Mouse (Mus musculus): ENCODE data around the gene Clrn2. TPM values are rescaled to one million over a fixed set of nuclear protein-coding genes. Genes with fewer than 3 reads are reported as not detected.
A peak's percentile ranks its signal among the peaks of the same experiment; 100 is the strongest.

The Clrn2 gene
- polyA plus RNA-seq, 1 experiment from 2014 or later = not detected

GRCm38 (mm10) chr5:45435967-45436950 is 17.3 kb upstream of the Clrn2 start:
- ATAC-seq (ENCODE audit: low FRiP score) = no peak
- H3K9ac ChIP-seq (replicated peaks) = no peak overlapping the region
- WGBS = 93% methylated on average over 14 of the region's 14 CpGs
- no peak overlapping the region for H3K4me2 ChIP-seq
- no peaks in the 10 kb centered on the region for H3K4me1 ChIP-seq
- no peak overlapping the region for H3K27ac ChIP-seq (replicated peaks)
- no peaks in the 10 kb centered on the region for H3K27me3 ChIP-seq (replicated peaks)
- no peak overlapping the region for H3K4me3 ChIP-seq (replicated peaks)
- H3K36me3 ChIP-seq = peaks cover 11% of the 10 kb centered on the region; the same call in 1 of the 2 replicates
- no peaks in the 10 kb centered on the region for H3K9me3 ChIP-seq (replicated peaks)

GRCm38 (mm10) chr5:45437826-45438225 is 15.7 kb upstream of the Clrn2 start:
- H3K36me3 ChIP-seq = peaks cover 15% of the 10 kb centered on the region; the same call in 1 of the 2 replicates
- H3K9ac ChIP-seq (replicated peaks) = no peak overlapping the region
- no peak overlapping the region for H3K27ac ChIP-seq (replicated peaks)
- H3K9me3 ChIP-seq (replicated peaks) = no peaks in the 10 kb centered on the region
- H3K27me3 ChIP-seq (replicated peaks) = no peaks in the 10 kb centered on the region
- no peak for ATAC-seq (ENCODE audit: low FRiP score)
- H3K4me2 ChIP-seq = no peak overlapping the region
- H3K4me3 ChIP-seq (replicated peaks) = no peak overlapping the region
- 73% methylated on average over 4 of the region's 4 CpGs for WGBS
- H3K4me1 ChIP-seq = no peaks in the 10 kb centered on the region

DNA sequence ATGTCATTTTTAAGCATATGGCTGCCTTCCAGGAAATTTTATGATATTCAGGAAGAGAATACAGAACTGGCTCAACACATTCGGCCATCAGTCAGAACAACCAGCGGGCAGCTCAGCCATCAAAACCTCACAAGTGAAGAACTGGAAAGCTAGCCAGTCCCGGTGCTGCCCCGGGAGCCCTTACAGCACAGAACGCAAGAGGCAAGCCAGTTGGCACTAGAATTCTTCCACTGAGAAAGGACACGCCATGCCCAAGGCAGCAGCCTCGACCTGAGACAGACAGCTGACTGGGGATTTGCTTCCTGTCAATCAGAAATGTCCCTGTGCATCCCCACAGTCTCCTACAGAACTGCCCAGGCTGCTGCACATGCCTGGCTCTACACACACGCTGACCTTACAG is 15.2 kb upstream of the Clrn2 start:
- WGBS = 90% methylated on average over 8 of the region's 8 CpGs
- Histone ChIP-seq H3K4me1 (no peaks in the 10 kb centered on the region), H3K9me3 (replicated peaks) (no peaks in the 10 kb centered on the region), H3K4me3 (replicated peaks) (no peak overlapping the region), H3K9ac (replicated peaks) (no peak overlapping the region), H3K27me3 (replicated peaks) (no peaks in the 10 kb centered on the region), H3K36me3 (peaks cover 18% of the 10 kb centered on the region), H3K27ac (replicated peaks) (no peak overlapping the region), H3K4me2 (no peak overlapping the region)
- no peak for ATAC-seq (ENCODE audit: low FRiP score)

DNA sequence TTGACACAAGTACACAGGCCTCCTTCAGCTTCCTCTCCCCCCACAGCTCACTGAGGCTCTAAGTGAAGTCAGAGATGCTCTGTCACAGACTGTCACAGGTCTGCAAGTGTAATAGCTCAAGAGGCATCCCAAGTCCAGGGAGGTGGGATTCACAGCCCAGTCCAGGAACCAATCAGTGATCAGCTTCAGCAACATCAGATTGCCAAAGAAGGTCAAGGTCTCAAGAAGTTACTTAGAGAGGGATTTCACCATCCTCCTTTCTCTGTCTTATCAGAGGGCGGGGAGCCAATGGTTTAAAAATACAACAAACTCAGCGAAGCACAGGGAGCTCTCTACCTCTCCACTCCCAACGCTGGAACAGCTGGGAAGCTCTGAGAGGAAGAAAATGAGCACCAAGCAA is 12.4 kb upstream of the Clrn2 start:
- H3K36me3 ChIP-seq = peaks cover 10% of the 10 kb centered on the region
- H3K4me1 ChIP-seq = no peaks in the 10 kb centered on the region
- no peak for ATAC-seq (ENCODE audit: low FRiP score)
- H3K9ac ChIP-seq (replicated peaks) = no peak overlapping the region
- WGBS = 98% methylated on average over 3 of the region's 3 CpGs
- no peaks in the 10 kb centered on the region for H3K27me3 ChIP-seq (replicated peaks)
- H3K9me3 ChIP-seq (replicated peaks) = no peaks in the 10 kb centered on the region
- H3K4me2 ChIP-seq = no peak overlapping the region
- no peak overlapping the region for H3K27ac ChIP-seq (replicated peaks)
- H3K4me3 ChIP-seq (replicated peaks) = no peak overlapping the region

DNA sequence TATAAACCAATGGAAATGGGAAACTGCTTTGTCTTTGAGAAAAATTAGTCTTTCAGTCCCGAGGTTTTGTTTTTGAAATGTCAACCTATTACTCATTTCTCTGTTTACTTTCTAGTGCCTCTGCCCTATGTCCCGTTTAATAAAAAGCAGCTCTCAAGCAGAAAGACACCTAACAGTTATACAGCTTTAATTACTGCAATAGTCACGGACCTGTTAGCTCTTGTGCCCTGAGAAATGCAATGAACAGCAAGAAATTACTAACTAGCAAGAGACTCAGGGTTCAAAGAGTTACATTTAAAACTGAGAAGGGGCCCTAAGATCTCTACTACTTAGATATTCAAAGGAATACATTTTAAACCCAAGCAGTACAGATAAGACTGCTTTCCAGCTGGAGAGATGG is 11.8 kb upstream of the Clrn2 start:
- Histone ChIP-seq H3K4me1 (no peaks in the 10 kb centered on the region), H3K36me3 (peaks cover 10% of the 10 kb centered on the region), H3K4me2 (no peak overlapping the region), H3K27me3 (replicated peaks) (no peaks in the 10 kb centered on the region), H3K27ac (replicated peaks) (no peak overlapping the region), H3K9me3 (replicated peaks) (no peaks in the 10 kb centered on the region), H3K4me3 (replicated peaks) (no peak overlapping the region), H3K9ac (replicated peaks) (no peak overlapping the region)
- 77% methylated on average over 3 of the region's 3 CpGs for WGBS
- no peak for ATAC-seq (ENCODE audit: low FRiP score)

GRCm38 (mm10) chr5:45444130-45444832 is 9.3 kb upstream of the Clrn2 start:
- H3K4me1 ChIP-seq = peaks cover 13% of the 10 kb centered on the region
- H3K9ac ChIP-seq (replicated peaks) = no peak overlapping the region
- H3K4me2 ChIP-seq = no peak overlapping the region
- H3K27ac ChIP-seq (replicated peaks) = no peak overlapping the region
- no peak overlapping the region for H3K4me3 ChIP-seq (replicated peaks)
- ATAC-seq (ENCODE audit: low FRiP score) = no peak
- 84% methylated on average over 8 of the region's 8 CpGs for WGBS
- peaks cover 9% of the 10 kb centered on the region for H3K36me3 ChIP-seq
- H3K9me3 ChIP-seq (replicated peaks) = no peaks in the 10 kb centered on the region
- H3K27me3 ChIP-seq (replicated peaks) = no peaks in the 10 kb centered on the region

DNA sequence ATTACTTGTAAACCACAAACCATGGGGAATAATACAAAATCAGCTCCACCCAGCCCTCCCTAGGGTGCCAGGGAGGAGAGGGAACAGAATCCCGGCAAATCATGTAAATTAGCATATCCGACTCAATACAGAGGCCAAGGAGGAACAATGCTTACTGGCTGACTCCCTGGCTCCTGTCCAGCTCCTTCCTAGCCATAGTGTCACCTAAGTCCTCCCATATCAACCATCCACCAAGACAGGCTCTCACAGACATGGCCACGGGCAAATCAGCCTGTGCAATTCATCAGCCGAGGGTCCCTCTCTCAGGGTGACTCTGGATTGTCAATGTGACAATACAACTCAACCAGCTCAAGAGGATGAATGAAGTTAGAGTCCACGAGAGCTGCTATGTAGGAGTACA is 4.9 kb upstream of the Clrn2 start:
- no peak for ATAC-seq (ENCODE audit: low FRiP score)
- Histone ChIP-seq H3K27ac (replicated peaks) (no peak overlapping the region), H3K27me3 (replicated peaks) (no peaks in the 10 kb centered on the region), H3K4me2 (peak overlapping the region; percentile 96), H3K9ac (replicated peaks) (peak overlapping the region; percentile 63; the same call in 1 of the 2 replicates), H3K36me3 (no peaks in the 10 kb centered on the region), H3K9me3 (replicated peaks) (no peaks in the 10 kb centered on the region), H3K4me1 (peaks cover 20% of the 10 kb centered on the region), H3K4me3 (replicated peaks) (peak overlapping the region; percentile 77)
- 22% methylated on average over 5 of the region's 5 CpGs for WGBS

- no peak for ATAC-seq (ENCODE audit: low FRiP score)
- H3K9me3 ChIP-seq (replicated peaks) = no peaks in the 10 kb centered on the region
- H3K4me3 ChIP-seq (replicated peaks) = peak overlapping the region; percentile 77
- peak overlapping the region; percentile 63 for H3K9ac ChIP-seq (replicated peaks)
- WGBS = 1% methylated on average over 8 of the region's 8 CpGs
- H3K27ac ChIP-seq (replicated peaks) = no peak overlapping the region
- H3K4me2 ChIP-seq = peak overlapping the region; percentile 96
- no peaks in the 10 kb centered on the region for H3K27me3 ChIP-seq (replicated peaks)
- peaks cover 20% of the 10 kb centered on the region for H3K4me1 ChIP-seq
- no peaks in the 10 kb centered on the region for H3K36me3 ChIP-seq
These were observed 4.3 kb upstream of the Clrn2 start for GRCm38 (mm10) chr5:45449206-45449605.

- peak; percentile 99 for ATAC-seq (ENCODE audit: low FRiP score)
- WGBS = under 1% methylated on average over 70 of the region's 70 CpGs
- no peaks in the 10 kb centered on the region for H3K9me3 ChIP-seq (replicated peaks)
- peaks cover 20% of the 10 kb centered on the region for H3K4me1 ChIP-seq
- peak within 1 kb of the TSS; percentile 77 for H3K4me3 ChIP-seq (replicated peaks)
- H3K9ac ChIP-seq (replicated peaks) = peak within 1 kb of the TSS; percentile 63
- H3K27me3 ChIP-seq (replicated peaks) = no peaks in the 10 kb centered on the region
- peak within 1 kb of the TSS; percentile 96 for H3K4me2 ChIP-seq
- peak within 1 kb of the TSS; percentile 82 for H3K27ac ChIP-seq (replicated peaks)
- H3K36me3 ChIP-seq = no peaks in the 10 kb centered on the region
These were observed 3.5 kb upstream of the Clrn2 start, which contains the start of gene Qdpr for GRCm38 (mm10) chr5:45449831-45450716. Qdpr (minus strand) TSS chr5:45450236.

- no peaks in the 10 kb centered on the region for H3K27me3 ChIP-seq (replicated peaks)
- ATAC-seq (ENCODE audit: low FRiP score) = no peak
- 55% methylated on average over 9 of the region's 9 CpGs for WGBS
- H3K9me3 ChIP-seq (replicated peaks) = no peaks in the 10 kb centered on the region
- peaks cover 6% of the 10 kb centered on the region for H3K4me1 ChIP-seq
- no peaks in the 10 kb centered on the region for H3K36me3 ChIP-seq
- H3K9ac ChIP-seq (replicated peaks) = no peak overlapping the region
- no peak overlapping the region for H3K4me2 ChIP-seq
- H3K4me3 ChIP-seq (replicated peaks) = no peak overlapping the region
- no peak overlapping the region for H3K27ac ChIP-seq (replicated peaks)
These were observed 905 bp downstream of the Clrn2 start for GRCm38 (mm10) chr5:45454456-45454855.

DNA sequence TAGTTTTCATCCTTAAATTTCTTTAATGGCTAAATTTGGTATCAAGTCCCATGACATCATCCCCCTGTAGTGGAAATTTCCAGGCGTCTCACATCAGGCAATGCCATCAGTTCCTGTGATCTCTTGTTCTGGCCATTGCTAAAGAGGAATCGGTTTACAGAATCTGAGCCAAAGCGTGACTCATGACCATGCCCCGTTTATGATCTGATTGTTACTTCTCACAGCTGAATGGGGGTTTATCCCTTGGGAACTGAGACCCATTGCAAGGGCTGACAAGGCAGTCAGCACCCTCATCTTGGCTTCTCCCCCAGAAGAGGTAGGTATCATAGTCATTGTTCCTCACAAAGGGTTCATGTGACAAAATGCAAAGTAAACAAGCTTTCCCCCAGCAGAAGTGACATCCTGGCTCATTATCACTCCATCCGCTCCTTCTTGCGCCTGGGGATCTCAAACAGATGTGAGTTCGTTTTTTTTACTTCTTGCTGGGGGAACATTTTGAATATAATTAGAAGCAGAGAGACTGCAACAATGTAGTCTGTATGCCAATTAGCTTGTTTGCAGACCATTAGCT is 19.4 kb downstream of the Clrn2 start:
- no peak overlapping the region for H3K9ac ChIP-seq (replicated peaks)
- H3K4me1 ChIP-seq = peaks cover 6% of the 10 kb centered on the region; the same call in 1 of the 2 replicates
- no peak overlapping the region for H3K4me2 ChIP-seq
- no peaks in the 10 kb centered on the region for H3K9me3 ChIP-seq (replicated peaks)
- H3K27me3 ChIP-seq (replicated peaks) = no peaks in the 10 kb centered on the region; the same call in 1 of the 2 replicates
- H3K4me3 ChIP-seq (replicated peaks) = no peak overlapping the region
- no peak for ATAC-seq (ENCODE audit: low FRiP score)
- H3K36me3 ChIP-seq = no peaks in the 10 kb centered on the region
- WGBS = 53% methylated on average over 7 of the region's 7 CpGs
- H3K27ac ChIP-seq (replicated peaks) = no peak overlapping the region
